ENCODE assay signal across 9 mouse cellular contexts in the genomic region with DNA sequence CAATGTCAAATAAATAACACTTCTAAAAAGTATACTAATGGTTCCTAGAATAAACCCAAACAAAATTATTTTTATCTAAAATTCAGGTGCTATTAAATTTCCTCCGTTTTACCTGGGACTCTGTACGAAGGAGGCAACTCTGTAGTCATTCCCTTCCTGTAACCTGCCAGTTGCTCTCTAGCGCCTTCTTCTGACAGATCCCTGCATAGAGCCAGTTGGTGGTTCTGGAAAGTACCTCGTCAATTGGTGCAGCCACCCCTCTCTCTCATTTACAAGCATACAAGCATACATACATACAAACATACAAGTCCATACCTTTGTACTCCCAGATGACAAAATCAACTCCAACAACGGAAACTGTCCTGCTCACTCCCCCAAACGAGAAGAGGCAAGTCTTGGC. TPM values are rescaled to one million over a fixed set of nuclear protein-coding genes. Genes with fewer than 3 reads are reported as not detected.
DNase-seq lines count a peak whose midpoint lies in the region; ATAC-seq and TF ChIP-seq lines count a peak whose summit lies in the region.
"Had no signal": no experiment of that assay in that cellular context is flagged by ENCODE, and none has a peak within 500 bp of the region (broad histone marks: within the 10 kb centered on the region; RNA-seq: fewer than 3 reads in every experiment).

No protein-coding gene starts in this region.

- H3K9me3 ChIP-seq in embryonic facial prominence, embryonic 11.5 days (replicated peaks; ENCODE audit: control insufficient read depth, low read length) = no peaks in the 10 kb centered on the region
- no peaks in the 10 kb centered on the region for H3K9me3 ChIP-seq in embryonic facial prominence, embryonic 10.5 days
- no peaks in the 10 kb centered on the region for H3K9me3 ChIP-seq in liver, embryonic 12.5 days (replicated peaks)
- H3K9me3 ChIP-seq: hindbrain, embryonic 15.5 days had no signal

- TF ChIP-seq CTCF in liver, adult 2 months (IDR thresholded peaks at IDR 0.05; ENCODE audit: low read depth, low read length) = peak; percentile 43; the same call in 1 of the 2 replicates

- H3K9ac ChIP-seq in embryonic facial prominence, embryonic 11.5 days (replicated peaks; ENCODE audit: low read length) = no peak overlapping the region
- H3K9ac ChIP-seq in liver, adult 2 months (ENCODE audit: low read depth, low read length) = no peak overlapping the region
- H3K9ac ChIP-seq in liver, embryonic 12.5 days = no peak overlapping the region
- H3K9ac ChIP-seq: hindbrain, embryonic 15.5 days had no signal

- ATAC-seq in embryonic facial prominence, embryonic 11.5 days (replicated peaks; ENCODE audit: insufficient number of reproducible peaks, low FRiP score, low TSS enrichment, low read depth) = no peak
- ATAC-seq in liver, embryonic 12.5 days = no peak

- no peak overlapping the region for H3K4me3 ChIP-seq in embryonic facial prominence, embryonic 11.5 days (ENCODE audit: low read depth, low read length)
- H3K4me3 ChIP-seq in embryonic facial prominence, embryonic 10.5 days = no peak overlapping the region
- no peak overlapping the region for H3K4me3 ChIP-seq in liver, adult 2 months (ENCODE audit: insufficient read depth, low read depth, low read length)
- no peak overlapping the region for H3K4me3 ChIP-seq in liver, embryonic 12.5 days
- H3K4me3 ChIP-seq: hindbrain, embryonic 15.5 days had no signal

- H3K4me1 ChIP-seq in embryonic facial prominence, embryonic 11.5 days (ENCODE audit: control insufficient read depth, insufficient read depth, low read length) = no peaks in the 10 kb centered on the region
- H3K4me1 ChIP-seq in embryonic facial prominence, embryonic 10.5 days = peaks cover 13% of the 10 kb centered on the region; the same call in 1 of the 2 replicates
- H3K4me1 ChIP-seq in liver, adult 2 months (ENCODE audit: control insufficient read depth, insufficient read depth, low read length) = no peaks in the 10 kb centered on the region
- no peaks in the 10 kb centered on the region for H3K4me1 ChIP-seq in liver, embryonic 12.5 days
- H3K4me1 ChIP-seq: hindbrain, embryonic 15.5 days had no signal

- TF ChIP-seq POLR2A in liver, adult 2 months (IDR thresholded peaks at IDR 0.05; ENCODE audit: extremely low read depth, insufficient read depth, low read length) = no peak

- peak; percentile 35 for DNase-seq in embryonic facial prominence, embryonic 11.5 days (ENCODE audit: low spot score)
- DNase-seq in embryonic facial prominence, embryonic 10.5 days (ENCODE audit: low spot score) = no peak
- no peak for DNase-seq in liver, adult 2 months (ENCODE audit: extremely low read depth, low read depth, low spot score)
- peak; percentile 62 for DNase-seq in ES-CJ7 (ENCODE audit: low read depth, low spot score)
- DNase-seq in heart, postnatal 4 days = peak; percentile 64
- DNase-seq in thymus, postnatal 14 days = peak; percentile 32
- no peak for DNase-seq in c-Kit-positive CD71-positive TER-119-positive erythroid progenitor cells, embryonic 14.5 days (ENCODE audit: low spot score)

- no peaks in the 10 kb centered on the region for H3K36me3 ChIP-seq in embryonic facial prominence, embryonic 11.5 days (replicated peaks; ENCODE audit: control insufficient read depth, insufficient read depth, low read depth, low read length)
- H3K36me3 ChIP-seq in embryonic facial prominence, embryonic 10.5 days (replicated peaks) = no peaks in the 10 kb centered on the region
- H3K36me3 ChIP-seq in liver, adult 2 months (ENCODE audit: control insufficient read depth, insufficient read depth, low read length) = no peaks in the 10 kb centered on the region
- H3K36me3 ChIP-seq in liver, embryonic 12.5 days = no peaks in the 10 kb centered on the region
- H3K36me3 ChIP-seq: hindbrain, embryonic 15.5 days had no signal

- H3K4me2 ChIP-seq in embryonic facial prominence, embryonic 11.5 days (ENCODE audit: low read depth, low read length) = no peak overlapping the region
- H3K4me2 ChIP-seq in liver, embryonic 12.5 days = no peak overlapping the region
- H3K4me2 ChIP-seq: hindbrain, embryonic 15.5 days had no signal

- no peaks in the 10 kb centered on the region for H3K27me3 ChIP-seq in embryonic facial prominence, embryonic 11.5 days (ENCODE audit: control insufficient read depth, insufficient read depth, low read length)
- no peaks in the 10 kb centered on the region for H3K27me3 ChIP-seq in embryonic facial prominence, embryonic 10.5 days (replicated peaks; ENCODE audit: low read depth, poor library complexity, severe bottlenecking)
- H3K27me3 ChIP-seq in liver, adult 2 months (ENCODE audit: control insufficient read depth, insufficient read depth, low read length) = no peaks in the 10 kb centered on the region
- no peaks in the 10 kb centered on the region for H3K27me3 ChIP-seq in liver, embryonic 12.5 days (replicated peaks)
- H3K27me3 ChIP-seq: hindbrain, embryonic 15.5 days had no signal

- no peak overlapping the region for H3K27ac ChIP-seq in embryonic facial prominence, embryonic 11.5 days (replicated peaks; ENCODE audit: low read depth, low read length)
- H3K27ac ChIP-seq in embryonic facial prominence, embryonic 10.5 days (replicated peaks) = no peak overlapping the region
- H3K27ac ChIP-seq in liver, adult 2 months (replicated peaks; ENCODE audit: insufficient read depth, low read depth, low read length) = no peak overlapping the region
- no peak overlapping the region for H3K27ac ChIP-seq in liver, embryonic 12.5 days
- H3K27ac ChIP-seq: hindbrain, embryonic 15.5 days had no signal

- no peaks in the 10 kb centered on the region for H3K79me2 ChIP-seq in liver, adult 2 months (ENCODE audit: control insufficient read depth, insufficient read depth, low read length)

- 32% methylated on average over 6 of the region's 6 CpGs for WGBS in embryonic facial prominence, embryonic 11.5 days
- WGBS in embryonic facial prominence, embryonic 10.5 days = 36% methylated on average over 6 of the region's 6 CpGs
- WGBS in liver, adult 2 months = 19% methylated on average over 6 of the region's 6 CpGs
- 26% methylated on average over 6 of the region's 6 CpGs for WGBS in liver, embryonic 12.5 days (ENCODE audit: insufficient replicate concordance)

RNA-seq across cellular contexts. Expression of a gene that starts 59.9 kb away (rescaled TPM):
- polyA plus RNA-seq in embryonic facial prominence, embryonic 11.5 days (2014; fragmentation: Nextera tagmentation; extraction: Ambion mirVana) = 0.46 and 0.55 TPM in 2 replicates
- 0.10 and 0.31 TPM in 2 replicates for polyA plus RNA-seq in embryonic facial prominence, embryonic 10.5 days (2016; fragmentation: Nextera tagmentation; extraction: Ambion mirVana)
- not detected in 2 replicates for total RNA-seq in liver, adult 2 months (2014; rRNA removed)
- not detected in 2 replicates for polyA plus RNA-seq in liver, adult 2 months (2012; rRNA removed)
- not detected in 2 replicates for polyA plus RNA-seq in liver, embryonic 12.5 days (2016; fragmentation: Nextera tagmentation; extraction: Ambion mirVana)
- total RNA-seq in heart, postnatal 4 days (2021) = not detected

Comparison
In these comparisons a context has a peak if more than half of its experiments do, and no peak if none do; other contexts are left out.
1. DNase-seq: peak in embryonic facial prominence, embryonic 11.5 days (single experiment), ES-CJ7 (single experiment), heart, postnatal 4 days (single experiment) and thymus, postnatal 14 days (single experiment); none in embryonic facial prominence, embryonic 10.5 days (single experiment), liver, adult 2 months (single experiment) and c-Kit-positive CD71-positive TER-119-positive erythroid progenitor cells, embryonic 14.5 days (single experiment).